Mouse (Mus musculus) embryonic facial prominence, embryonic 13.5 days (tissue): Measurements from ENCODE around the gene Arhgap28. TPM values are rescaled to one million over a fixed set of nuclear protein-coding genes. Genes with fewer than 3 reads are reported as not detected.

Source experiments
- ATAC-seq: fragments of 200-750 bp; cut with Nextera tagmentation; 2 replicates; pipeline ENCODE4 v1.8.0; 2017; ENCODE audit warnings: low read depth; ENCODE audit not compliant: insufficient number of reproducible peaks, insufficient read depth, low FRiP score, low TSS enrichment
- H3K27ac ChIP-seq: fragments of 300-500 bp; sonication (generic); 2 replicates; pipeline ENCODE4 v1.5.1; 2015; ENCODE audit warnings: moderate library complexity, mild to moderate bottlenecking, inconsistent platforms
- H3K27me3 ChIP-seq: fragments of 300-500 bp; sonication (generic); 2 replicates; pipeline ENCODE4 v1.6.1; 2015; ENCODE audit warnings: mild to moderate bottlenecking, inconsistent platforms
- H3K36me3 ChIP-seq: fragments of 300-500 bp; sonication (generic); 2 replicates; pipeline ENCODE4 v1.6.1; 2015; ENCODE audit warnings: mild to moderate bottlenecking, inconsistent platforms
- H3K4me1 ChIP-seq: fragments of 300-500 bp; sonication (generic); 2 replicates; pipeline ENCODE4 v1.6.1; 2015; ENCODE audit warnings: inconsistent platforms
- H3K4me2 ChIP-seq: fragments of 300-500 bp; sonication (generic); 2 replicates; pipeline ENCODE4 v1.6.1; 2015; ENCODE audit warnings: moderate library complexity, mild to moderate bottlenecking, inconsistent platforms
- H3K4me3 ChIP-seq: fragments of 300-500 bp; sonication (generic); 2 replicates; pipeline ENCODE4 v1.5.1; 2015; ENCODE audit warnings: mild to moderate bottlenecking, inconsistent platforms
- H3K9ac ChIP-seq: fragments of 300-500 bp; sonication (generic); 2 replicates; pipeline ENCODE4 v1.6.1; 2015; ENCODE audit warnings: mild to moderate bottlenecking, inconsistent platforms
- H3K9me3 ChIP-seq: fragments of 300-500 bp; sonication (generic); 2 replicates; pipeline ENCODE4 v1.6.1; 2016; ENCODE audit warnings: inconsistent platforms
- WGBS: fragments of 180-500 bp; shearing (Covaris S2); methylation state at CpG from one replicate; pipeline ENCODE4 v1.1.7; 2015; ENCODE audit warnings: mixed read lengths; 5-methylcytosine and 5-hydroxymethylcytosine counted together
- polyA plus RNA-seq: library from polyadenylated mRNA; unstranded; fragments of >200 nt; fragmentation: Nextera tagmentation; extraction: Ambion mirVana; gene quantifications from 2 replicates; pipeline ENCODE4 v1.2.1, GENCODE M21; 2015

Gene Arhgap28
- polyA plus RNA-seq, 1 experiment from 2014 or later, result 56.6 TPM

DNA sequence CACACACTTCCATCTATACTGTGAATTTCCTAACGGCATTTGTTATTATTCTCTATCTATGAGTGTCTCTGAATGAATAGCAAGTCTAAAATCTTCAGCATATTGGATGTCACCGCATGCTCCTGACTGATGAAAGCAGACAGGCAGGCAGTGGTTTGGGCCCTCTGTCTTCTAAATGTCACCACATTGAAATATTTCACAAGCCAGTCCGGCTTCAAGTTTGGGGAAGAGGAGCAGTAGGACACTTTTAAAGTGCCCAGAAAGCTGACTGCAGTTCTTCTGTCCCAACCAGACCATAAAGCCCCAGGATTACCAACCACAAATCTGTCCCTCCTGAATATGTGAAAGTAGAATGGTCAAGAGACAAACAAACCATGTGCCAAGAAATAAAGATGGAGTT, 73.5 kb downstream of the Arhgap28 start:
- no peak for ATAC-seq
- no peak overlapping the region for H3K9ac ChIP-seq
- H3K36me3 ChIP-seq, result peaks cover 50% of the 10 kb centered on the region
- 87% methylated on average over 3 of the region's 3 CpGs for WGBS
- no peaks in the 10 kb centered on the region for H3K9me3 ChIP-seq
- peaks cover 3% of the 10 kb centered on the region; the same call in 1 of the 2 replicates for H3K4me1 ChIP-seq
- H3K27ac ChIP-seq, result no peak overlapping the region
- no peak overlapping the region for H3K4me2 ChIP-seq
- H3K4me3 ChIP-seq, result no peak overlapping the region
- H3K27me3 ChIP-seq, result no peaks in the 10 kb centered on the region

DNA sequence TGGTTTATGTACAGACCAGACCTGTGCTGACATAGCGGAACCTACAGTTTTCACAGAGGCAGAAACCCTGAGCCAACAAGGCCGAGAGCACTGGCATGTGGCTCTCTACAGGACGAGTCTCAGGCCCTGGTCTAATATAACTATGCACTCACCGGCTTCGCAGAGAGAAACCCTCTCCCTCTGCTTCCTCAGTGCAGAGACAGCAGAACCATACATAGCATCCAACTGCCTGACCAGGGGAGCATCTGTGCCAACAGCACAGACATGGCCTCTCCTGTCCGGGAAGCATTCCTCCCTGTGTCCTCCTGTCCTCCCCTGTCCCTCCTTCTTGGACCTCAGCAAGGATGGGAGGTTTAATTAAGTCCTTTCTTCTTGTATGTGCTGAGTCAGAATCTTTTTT, 75.6 kb downstream of the Arhgap28 start:
- Histone ChIP-seq H3K9me3 (no peaks in the 10 kb centered on the region), H3K27ac (no peak overlapping the region), H3K36me3 (peaks cover 32% of the 10 kb centered on the region), H3K27me3 (no peaks in the 10 kb centered on the region), H3K9ac (no peak overlapping the region), H3K4me3 (no peak overlapping the region), H3K4me2 (no peak overlapping the region), H3K4me1 (peaks cover 3% of the 10 kb centered on the region; the same call in 1 of the 2 replicates)
- ATAC-seq, result no peak
- WGBS, result 82% methylated on average over 6 of the region's 6 CpGs

DNA sequence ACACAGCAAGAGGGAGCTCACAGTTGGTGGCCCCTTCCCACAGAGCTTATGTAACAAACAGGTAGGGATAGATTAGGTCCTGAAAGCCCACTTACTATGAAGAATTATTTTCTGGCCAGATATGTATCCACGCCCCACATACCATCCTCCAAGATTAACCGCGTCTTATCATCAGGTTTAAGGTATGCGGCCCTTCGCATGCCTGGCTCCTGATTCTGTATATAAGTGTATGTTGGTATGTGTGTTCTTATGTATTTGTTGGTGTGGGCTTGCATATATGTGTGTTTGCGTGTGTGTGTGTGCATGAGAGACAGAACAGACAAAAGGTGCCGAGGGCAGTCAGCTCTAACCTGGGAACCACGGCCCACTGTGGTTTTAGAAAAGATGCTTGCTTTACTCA, 76.1 kb downstream of the Arhgap28 start:
- WGBS, result 93% methylated on average over 8 of the region's 8 CpGs
- peaks cover 3% of the 10 kb centered on the region; the same call in 1 of the 2 replicates for H3K4me1 ChIP-seq
- no peak overlapping the region for H3K4me2 ChIP-seq
- H3K36me3 ChIP-seq, result peaks cover 28% of the 10 kb centered on the region
- H3K4me3 ChIP-seq, result no peak overlapping the region
- no peaks in the 10 kb centered on the region for H3K9me3 ChIP-seq
- no peak for ATAC-seq
- H3K27ac ChIP-seq, result no peak overlapping the region
- H3K27me3 ChIP-seq, result no peaks in the 10 kb centered on the region
- no peak overlapping the region for H3K9ac ChIP-seq

DNA sequence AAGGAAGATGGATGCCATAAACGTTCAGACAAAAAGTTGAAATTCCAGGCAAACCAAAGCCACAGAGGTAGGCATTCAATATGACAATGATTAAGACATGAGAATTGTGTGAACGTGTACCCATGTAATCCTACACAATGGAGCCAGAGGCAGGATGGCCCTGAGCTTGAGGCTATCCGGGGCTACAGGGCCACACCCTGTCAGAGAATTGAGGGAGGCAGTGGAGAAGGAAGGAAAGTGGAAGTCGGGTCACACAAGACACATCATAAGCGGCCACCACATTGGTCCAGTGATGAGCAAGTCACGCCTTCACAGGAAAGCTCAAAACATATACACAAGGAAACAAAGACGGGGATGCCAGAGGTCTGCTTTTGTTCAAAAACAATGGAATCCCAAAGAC, 84.0 kb downstream of the Arhgap28 start:
- no peak overlapping the region for H3K27ac ChIP-seq
- H3K36me3 ChIP-seq, result peaks cover 3% of the 10 kb centered on the region
- H3K4me1 ChIP-seq, result peaks cover 6% of the 10 kb centered on the region; the same call in 1 of the 2 replicates
- H3K27me3 ChIP-seq, result no peaks in the 10 kb centered on the region
- no peaks in the 10 kb centered on the region for H3K9me3 ChIP-seq
- WGBS, result 77% methylated on average over 7 of the region's 7 CpGs
- no peak overlapping the region for H3K4me3 ChIP-seq
- no peak overlapping the region for H3K9ac ChIP-seq
- no peak overlapping the region for H3K4me2 ChIP-seq
- no peak for ATAC-seq

DNA sequence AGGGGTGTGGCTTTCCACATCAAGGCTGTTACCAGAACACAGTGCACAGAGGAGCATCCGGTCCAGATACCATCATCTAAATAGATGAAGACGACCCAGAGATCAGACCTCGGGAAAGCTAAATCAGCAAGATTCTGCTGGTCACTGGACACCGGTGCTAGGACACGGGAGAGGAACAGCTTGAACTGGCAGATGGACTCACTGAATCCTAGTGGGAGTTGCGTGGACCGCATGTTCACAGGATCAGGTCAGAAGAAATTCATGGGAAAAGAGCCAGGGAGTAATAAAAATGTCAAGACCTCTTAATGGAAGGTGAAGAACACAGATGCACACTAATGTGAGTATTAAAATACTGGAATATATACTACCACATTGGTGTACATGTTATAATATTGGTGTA, 85.7 kb downstream of the Arhgap28 start:
- Histone ChIP-seq H3K27me3 (no peaks in the 10 kb centered on the region), H3K9me3 (no peaks in the 10 kb centered on the region), H3K4me1 (peaks cover 13% of the 10 kb centered on the region; the same call in 1 of the 2 replicates), H3K36me3 (peaks cover 3% of the 10 kb centered on the region), H3K4me3 (no peak overlapping the region), H3K9ac (no peak overlapping the region), H3K4me2 (no peak overlapping the region), H3K27ac (no peak overlapping the region)
- no peak for ATAC-seq
- 93% methylated on average over 7 of the region's 7 CpGs for WGBS

DNA sequence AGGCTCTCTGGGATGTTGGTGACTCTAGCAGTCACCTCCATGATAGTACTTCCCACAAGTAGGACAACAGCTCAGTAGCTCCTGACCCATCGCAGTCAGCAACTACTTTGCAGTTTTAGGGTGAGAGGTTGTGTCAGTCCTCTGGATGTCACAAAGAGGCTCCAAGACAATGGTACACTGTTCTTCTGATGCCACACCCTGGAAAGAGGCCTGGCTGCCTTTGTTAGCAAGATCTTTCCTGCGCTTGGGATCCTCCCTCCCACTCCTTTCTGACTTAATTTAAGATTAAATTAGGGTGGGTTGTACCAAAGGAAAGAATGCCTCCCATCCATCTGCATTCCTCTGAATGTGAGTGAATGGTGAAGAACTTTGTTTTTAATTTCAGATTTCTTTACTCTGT, 87.0 kb downstream of the Arhgap28 start:
- peaks cover 3% of the 10 kb centered on the region for H3K36me3 ChIP-seq
- peaks cover 18% of the 10 kb centered on the region for H3K4me1 ChIP-seq
- no peak overlapping the region for H3K9ac ChIP-seq
- no peaks in the 10 kb centered on the region for H3K9me3 ChIP-seq
- WGBS, result 84% methylated on average over 2 of the region's 2 CpGs
- no peak for ATAC-seq
- H3K4me3 ChIP-seq, result no peak overlapping the region
- no peak overlapping the region for H3K4me2 ChIP-seq
- no peak overlapping the region for H3K27ac ChIP-seq
- H3K27me3 ChIP-seq, result no peaks in the 10 kb centered on the region

DNA sequence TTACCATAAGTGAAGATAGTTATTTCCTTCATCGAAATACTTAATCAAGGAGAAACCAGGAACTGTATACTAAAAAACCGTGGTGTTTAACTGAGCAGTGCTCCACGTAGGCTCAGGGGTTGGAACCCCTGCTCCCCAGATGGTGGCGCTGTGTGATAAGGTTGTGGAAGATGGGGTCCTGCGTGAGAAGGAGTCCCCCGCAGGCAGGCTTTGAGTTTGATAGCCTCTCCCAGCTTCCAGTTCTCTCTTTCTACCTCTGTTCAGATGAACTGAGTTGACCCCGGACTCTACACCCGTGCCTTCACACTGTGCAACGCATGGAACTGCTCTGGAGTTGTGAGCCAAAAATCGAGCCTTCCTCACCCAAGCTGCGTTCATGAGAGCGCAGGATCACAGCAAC, 91.3 kb downstream of the Arhgap28 start:
- Histone ChIP-seq H3K4me3 (no peak overlapping the region), H3K36me3 (peaks cover 3% of the 10 kb centered on the region), H3K27me3 (no peaks in the 10 kb centered on the region), H3K27ac (no peak overlapping the region), H3K9ac (no peak overlapping the region), H3K9me3 (no peaks in the 10 kb centered on the region), H3K4me2 (no peak overlapping the region), H3K4me1 (peaks cover 30% of the 10 kb centered on the region)
- 53% methylated on average over 12 of the region's 12 CpGs for WGBS
- no peak for ATAC-seq

DNA sequence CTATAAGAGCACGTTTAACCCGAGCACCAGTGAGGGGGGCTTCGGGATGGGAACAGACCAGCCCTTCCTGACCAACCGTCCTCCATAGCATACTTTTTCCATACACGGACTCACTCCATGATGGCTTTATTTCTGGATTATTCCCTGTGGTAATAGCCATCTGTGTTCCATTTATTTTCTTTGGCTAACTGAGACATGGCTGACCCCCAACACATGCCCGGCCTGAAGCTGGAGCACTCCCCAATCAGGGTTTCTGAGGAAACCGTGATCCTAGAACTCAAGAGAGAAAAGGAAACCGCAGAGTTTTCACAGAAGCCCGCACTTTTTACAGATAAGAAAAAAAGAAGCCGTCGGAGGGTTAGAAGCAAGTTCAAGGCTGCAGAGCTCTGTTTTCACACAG, 91.9 kb downstream of the Arhgap28 start:
- H3K27me3 ChIP-seq, result no peaks in the 10 kb centered on the region
- H3K36me3 ChIP-seq, result peaks cover 3% of the 10 kb centered on the region
- ATAC-seq, result no peak
- H3K4me3 ChIP-seq, result no peak overlapping the region
- WGBS, result 58% methylated on average over 11 of the region's 11 CpGs
- H3K9me3 ChIP-seq, result no peaks in the 10 kb centered on the region
- H3K9ac ChIP-seq, result no peak overlapping the region
- no peak overlapping the region for H3K27ac ChIP-seq
- peaks cover 31% of the 10 kb centered on the region for H3K4me1 ChIP-seq
- no peak overlapping the region for H3K4me2 ChIP-seq

DNA sequence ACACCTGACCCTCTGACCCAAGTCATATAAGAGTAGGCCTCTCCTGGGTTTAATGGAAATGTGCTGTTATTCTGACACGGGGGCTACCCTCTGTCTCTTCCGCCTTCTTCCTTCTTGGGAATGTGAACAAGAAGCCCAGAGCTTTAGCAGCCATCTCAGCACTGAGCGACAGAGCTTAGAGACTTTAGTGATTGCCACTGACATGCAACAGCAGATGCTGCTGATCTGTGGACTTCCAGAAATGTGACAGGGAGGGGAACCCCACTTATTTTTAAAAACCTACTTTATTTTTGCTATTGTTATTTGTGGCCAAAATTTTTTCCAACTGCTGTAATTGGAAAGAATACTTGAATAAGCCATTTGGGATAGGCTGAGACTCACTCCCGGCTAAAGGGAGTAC, 95.4 kb downstream of the Arhgap28 start:
- H3K4me3 ChIP-seq, result no peak overlapping the region
- WGBS, result 70% methylated on average over 4 of the region's 4 CpGs
- H3K4me2 ChIP-seq, result no peak overlapping the region
- H3K36me3 ChIP-seq, result no peaks in the 10 kb centered on the region; the same call in 1 of the 2 replicates
- H3K9ac ChIP-seq, result no peak overlapping the region
- peaks cover 28% of the 10 kb centered on the region for H3K4me1 ChIP-seq
- H3K27me3 ChIP-seq, result no peaks in the 10 kb centered on the region
- ATAC-seq, result no peak
- H3K9me3 ChIP-seq, result no peaks in the 10 kb centered on the region
- H3K27ac ChIP-seq, result no peak overlapping the region

DNA sequence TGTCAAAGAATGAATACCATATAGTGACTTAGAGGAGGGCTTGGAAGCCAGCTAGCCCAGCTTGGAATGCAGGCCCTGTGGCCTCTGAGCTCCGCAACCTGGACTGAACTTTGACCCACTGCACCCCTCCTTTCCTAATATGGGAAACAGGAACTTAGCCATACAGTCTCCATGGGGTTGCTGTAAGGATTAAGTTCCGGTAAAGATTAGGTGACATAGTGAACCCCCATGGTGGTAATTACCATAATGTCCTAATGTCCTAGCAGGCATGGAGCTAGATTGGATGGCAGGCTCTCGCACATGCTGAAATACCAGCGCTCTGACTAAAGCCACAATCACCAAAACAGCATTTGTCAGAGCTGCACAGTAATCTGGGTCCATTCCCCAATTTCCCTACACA, 95.8 kb downstream of the Arhgap28 start:
- Histone ChIP-seq H3K27me3 (no peaks in the 10 kb centered on the region), H3K9me3 (no peaks in the 10 kb centered on the region), H3K4me2 (no peak overlapping the region), H3K36me3 (no peaks in the 10 kb centered on the region; the same call in 1 of the 2 replicates), H3K9ac (no peak overlapping the region), H3K27ac (no peak overlapping the region), H3K4me1 (peaks cover 24% of the 10 kb centered on the region), H3K4me3 (no peak overlapping the region)
- no peak for ATAC-seq
- 70% methylated on average over 4 of the region's 4 CpGs for WGBS

DNA sequence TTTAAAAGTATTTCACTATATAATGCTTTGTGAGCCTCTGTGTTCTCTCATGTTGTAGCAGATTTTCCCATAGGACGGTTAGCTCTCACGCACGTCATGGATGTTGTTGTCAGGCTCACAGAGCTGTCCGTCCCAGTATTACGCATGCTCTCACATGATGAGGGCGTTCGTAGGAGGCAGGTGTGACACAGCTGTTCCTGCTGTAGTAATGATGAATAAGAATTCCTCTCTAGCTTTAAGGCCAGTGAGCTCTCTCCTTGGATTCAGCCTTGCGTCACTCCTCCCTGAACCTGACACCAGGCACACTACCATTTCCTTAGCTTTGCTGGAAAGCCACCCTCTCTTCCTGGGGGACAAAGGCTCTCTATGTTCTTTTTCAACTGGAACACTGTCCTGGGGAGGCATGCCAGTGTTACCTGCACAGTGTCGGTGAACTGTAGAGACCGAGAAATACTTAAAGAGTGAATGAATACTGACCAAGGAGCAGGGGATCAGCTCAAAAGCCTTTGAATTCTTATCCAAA, 96.3 kb downstream of the Arhgap28 start:
- Histone ChIP-seq H3K27ac (no peak overlapping the region), H3K4me3 (no peak overlapping the region), H3K36me3 (no peaks in the 10 kb centered on the region; the same call in 1 of the 2 replicates), H3K4me1 (peaks cover 24% of the 10 kb centered on the region), H3K27me3 (no peaks in the 10 kb centered on the region), H3K9ac (no peak overlapping the region), H3K4me2 (no peak overlapping the region), H3K9me3 (no peaks in the 10 kb centered on the region)
- no peak for ATAC-seq
- 75% methylated on average over 10 of the region's 10 CpGs for WGBS

DNA sequence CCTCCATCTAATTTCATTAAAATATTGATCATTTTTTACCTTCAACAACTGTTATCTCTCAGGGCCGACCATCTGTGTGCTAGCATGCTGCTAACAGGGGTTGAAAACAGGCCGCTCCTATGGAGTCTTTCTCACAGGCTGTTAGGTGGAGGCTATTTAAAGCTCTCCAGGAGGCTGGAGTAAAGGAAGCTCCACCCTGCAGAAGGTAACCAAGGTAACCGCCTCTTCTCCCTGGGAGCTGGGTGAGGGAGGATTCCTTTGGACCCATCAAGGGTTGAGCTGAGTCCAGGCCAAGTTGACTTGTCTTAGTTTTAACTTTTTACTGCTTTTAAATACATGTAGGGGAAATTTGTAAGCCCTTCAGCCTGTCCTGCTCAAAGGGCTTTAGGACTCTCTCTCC, 97.7 kb downstream of the Arhgap28 start:
- ATAC-seq, result no peak
- no peaks in the 10 kb centered on the region for H3K36me3 ChIP-seq
- no peak overlapping the region for H3K9ac ChIP-seq
- H3K4me2 ChIP-seq, result no peak overlapping the region
- H3K27ac ChIP-seq, result no peak overlapping the region
- WGBS, result 85% methylated on average over 3 of the region's 3 CpGs
- H3K4me3 ChIP-seq, result no peak overlapping the region
- H3K27me3 ChIP-seq, result no peaks in the 10 kb centered on the region
- no peaks in the 10 kb centered on the region for H3K9me3 ChIP-seq
- peaks cover 18% of the 10 kb centered on the region; the same call in 1 of the 2 replicates for H3K4me1 ChIP-seq
